Mouse (Mus musculus): ENCODE data around the gene Mindy1. TPM values are rescaled to one million over a fixed set of nuclear protein-coding genes. Genes with fewer than 3 reads are reported as not detected.

The Mindy1 gene
- polyA plus RNA-seq, 1 experiment, result 25.5 TPM

- no peak overlapping the region for H3K4me3 ChIP-seq (ENCODE audit: insufficient read depth, low read length)
- no peaks in the 10 kb centered on the region for H3K4me1 ChIP-seq (ENCODE audit: control insufficient read depth, insufficient read depth, low read length)
- no peak overlapping the region for H3K27ac ChIP-seq (ENCODE audit: insufficient read depth, low read length)
- TF ChIP-seq POLR2A (IDR thresholded peaks at IDR 0.05; ENCODE audit: low read depth, low read length) (no peak), CTCF (IDR thresholded peaks at IDR 0.05; ENCODE audit: borderline replicate concordance, insufficient read depth, low read length) (no peak)
Measured at GRCm38 (mm10) chr3:95289419-95289818, 8.3 kb downstream of the Mindy1 start.

- no peak overlapping the region for H3K4me3 ChIP-seq (ENCODE audit: insufficient read depth, low read length)
- no peaks in the 10 kb centered on the region for H3K4me1 ChIP-seq (ENCODE audit: control insufficient read depth, insufficient read depth, low read length)
- TF ChIP-seq POLR2A (IDR thresholded peaks at IDR 0.05; ENCODE audit: low read depth, low read length) (no peak), CTCF (IDR thresholded peaks at IDR 0.05; ENCODE audit: borderline replicate concordance, insufficient read depth, low read length) (no peak)
- H3K27ac ChIP-seq (ENCODE audit: insufficient read depth, low read length), result no peak overlapping the region
Measured at GRCm38 (mm10) chr3:95290156-95290555, 9.0 kb downstream of the Mindy1 start.

GRCm38 (mm10) chr3:95291041-95291440 is 9.9 kb downstream of the Mindy1 start:
- Histone ChIP-seq H3K4me3 (ENCODE audit: insufficient read depth, low read length) (no peak overlapping the region), H3K4me1 (ENCODE audit: control insufficient read depth, insufficient read depth, low read length) (no peaks in the 10 kb centered on the region), H3K27ac (ENCODE audit: insufficient read depth, low read length) (no peak overlapping the region)
- TF ChIP-seq CTCF (IDR thresholded peaks at IDR 0.05; ENCODE audit: borderline replicate concordance, insufficient read depth, low read length), result no peak
- TF ChIP-seq POLR2A (IDR thresholded peaks at IDR 0.05; ENCODE audit: low read depth, low read length), result no peak

GRCm38 (mm10) chr3:95292899-95293298 is 11.8 kb downstream of the Mindy1 start:
- TF ChIP-seq CTCF (IDR thresholded peaks at IDR 0.05; ENCODE audit: borderline replicate concordance, insufficient read depth, low read length) (no peak), POLR2A (IDR thresholded peaks at IDR 0.05; ENCODE audit: low read depth, low read length) (no peak)
- no peak overlapping the region for H3K27ac ChIP-seq (ENCODE audit: insufficient read depth, low read length)
- no peaks in the 10 kb centered on the region for H3K4me1 ChIP-seq (ENCODE audit: control insufficient read depth, insufficient read depth, low read length)
- no peak overlapping the region for H3K4me3 ChIP-seq (ENCODE audit: insufficient read depth, low read length)

GRCm38 (mm10) chr3:95293537-95293936 is 12.4 kb downstream of the Mindy1 start:
- TF ChIP-seq CTCF (IDR thresholded peaks at IDR 0.05; ENCODE audit: borderline replicate concordance, insufficient read depth, low read length) (no peak), POLR2A (IDR thresholded peaks at IDR 0.05; ENCODE audit: low read depth, low read length) (no peak)
- Histone ChIP-seq H3K4me3 (ENCODE audit: insufficient read depth, low read length) (no peak overlapping the region), H3K27ac (ENCODE audit: insufficient read depth, low read length) (no peak overlapping the region), H3K4me1 (ENCODE audit: control insufficient read depth, insufficient read depth, low read length) (no peaks in the 10 kb centered on the region)

GRCm38 (mm10) chr3:95294316-95294715 is 13.2 kb downstream of the Mindy1 start:
- no peaks in the 10 kb centered on the region for H3K4me1 ChIP-seq (ENCODE audit: control insufficient read depth, insufficient read depth, low read length)
- TF ChIP-seq POLR2A (IDR thresholded peaks at IDR 0.05; ENCODE audit: low read depth, low read length) (no peak), CTCF (IDR thresholded peaks at IDR 0.05; ENCODE audit: borderline replicate concordance, insufficient read depth, low read length) (no peak)
- no peak overlapping the region for H3K27ac ChIP-seq (ENCODE audit: insufficient read depth, low read length)
- no peak overlapping the region for H3K4me3 ChIP-seq (ENCODE audit: insufficient read depth, low read length)

- TF ChIP-seq CTCF (IDR thresholded peaks at IDR 0.05; ENCODE audit: borderline replicate concordance, insufficient read depth, low read length) (no peak), POLR2A (IDR thresholded peaks at IDR 0.05; ENCODE audit: low read depth, low read length) (no peak)
Measured at GRCm38 (mm10) chr3:95294718-95295117, 13.6 kb downstream of the Mindy1 start.

GRCm38 (mm10) chr3:95295321-95296102 is 14.4 kb downstream of the Mindy1 start:
- TF ChIP-seq CTCF (IDR thresholded peaks at IDR 0.05; ENCODE audit: borderline replicate concordance, insufficient read depth, low read length), result no peak
- TF ChIP-seq POLR2A (IDR thresholded peaks at IDR 0.05; ENCODE audit: low read depth, low read length), result no peak
- no peak overlapping the region for H3K4me3 ChIP-seq (ENCODE audit: insufficient read depth, low read length)
- no peak overlapping the region for H3K27ac ChIP-seq (ENCODE audit: insufficient read depth, low read length)
- no peaks in the 10 kb centered on the region for H3K4me1 ChIP-seq (ENCODE audit: control insufficient read depth, insufficient read depth, low read length)

More at GRCm38 (mm10) chr3:95294718-95295117, 13.6 kb downstream of the Mindy1 start:
- no peaks in the 10 kb centered on the region for H3K4me1 ChIP-seq (ENCODE audit: control insufficient read depth, insufficient read depth, low read length)
- no peak overlapping the region for H3K4me3 ChIP-seq (ENCODE audit: insufficient read depth, low read length)
- no peak overlapping the region for H3K27ac ChIP-seq (ENCODE audit: insufficient read depth, low read length)

- H3K4me1 ChIP-seq (ENCODE audit: control insufficient read depth, insufficient read depth, low read length), result no peaks in the 10 kb centered on the region
- H3K27ac ChIP-seq (ENCODE audit: insufficient read depth, low read length), result no peak overlapping the region
- H3K4me3 ChIP-seq (ENCODE audit: insufficient read depth, low read length), result no peak overlapping the region
- TF ChIP-seq CTCF (IDR thresholded peaks at IDR 0.05; ENCODE audit: borderline replicate concordance, insufficient read depth, low read length) (peak; percentile 31; the same call in 1 of the 2 replicates), POLR2A (IDR thresholded peaks at IDR 0.05; ENCODE audit: low read depth, low read length) (no peak)
Measured at GRCm38 (mm10) chr3:95296103-95296469, 14.9 kb downstream of the Mindy1 start.

- no peak overlapping the region for H3K27ac ChIP-seq (ENCODE audit: insufficient read depth, low read length)
- H3K4me1 ChIP-seq (ENCODE audit: control insufficient read depth, insufficient read depth, low read length), result no peaks in the 10 kb centered on the region
- TF ChIP-seq POLR2A (IDR thresholded peaks at IDR 0.05; ENCODE audit: low read depth, low read length), result no peak
- TF ChIP-seq CTCF (IDR thresholded peaks at IDR 0.05; ENCODE audit: borderline replicate concordance, insufficient read depth, low read length), result no peak
- H3K4me3 ChIP-seq (ENCODE audit: insufficient read depth, low read length), result no peak overlapping the region
Measured at GRCm38 (mm10) chr3:95298018-95298417, 16.9 kb downstream of the Mindy1 start.

Data from embryonic fibroblast, embryonic 13.5 days (primary cell).